Mouse (Mus musculus) kidney, adult 2 months (tissue): ENCODE measurements around the gene Tas2r126.

Source experiments
- CTCF ChIP-seq: fragments of 200-500 bp; conservative IDR thresholded peaks from 2 replicates; pipeline ENCODE4 v1.5.1; 2011; ENCODE audit warnings: low read depth, mild to moderate bottlenecking, control low read depth, low read length, moderate library complexity, mixed read lengths; ENCODE audit not compliant: insufficient read depth, insufficient read length
- POLR2A ChIP-seq: fragments of 200-500 bp; IDR thresholded peaks from one replicate; pipeline ENCODE4 v1.6.1; 2011; ENCODE audit warnings: low read depth, low read length, control low read depth

DNA sequence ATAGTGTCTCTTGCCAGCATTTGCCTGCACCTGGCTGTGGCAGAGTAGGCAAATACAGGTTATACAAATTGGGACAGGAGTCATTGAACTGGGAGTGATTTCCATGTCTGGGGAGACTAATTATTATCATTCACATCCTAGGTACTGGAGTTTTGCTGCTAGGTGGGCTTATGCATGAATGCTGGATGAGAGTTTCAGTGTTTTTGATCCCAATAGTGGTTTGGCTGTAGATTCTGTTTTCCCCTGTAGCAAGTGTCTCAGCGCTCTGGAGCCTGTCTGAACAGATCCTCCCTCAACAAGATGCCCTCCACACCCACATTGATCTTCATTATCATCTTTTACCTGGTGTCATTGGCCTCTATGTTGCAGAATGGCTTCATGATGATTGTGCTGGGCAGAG lies 34.4 kb upstream of the Tas2r126 start, which contains the start of gene Tas2r143:
- no peak for TF ChIP-seq POLR2A
- TF ChIP-seq CTCF, result no peak
